Mouse (Mus musculus) urinary bladder, adult 2 months (tissue): ENCODE data around the gene Bckdhb. TPM values are rescaled to one million over a fixed set of nuclear protein-coding genes. Genes with fewer than 3 reads are reported as not detected.
"Not testable (repeated sequence)": the region's sequence is repeated elsewhere in the genome, so short reads cannot be mapped to it uniquely, and the experiment has no call there.

ENCODE experiments used
- DNase-seq: peaks from one replicate; pipeline ENCODE4 v3.0.0; 2022; ENCODE audit warnings: low spot score
- polyA plus RNA-seq: library from polyadenylated mRNA; depleted of rRNA; stranded (reverse); fragments of >200 nt; gene quantifications from 2 replicates; pipeline ENCODE4 v1.2.3, GENCODE M21; 2012

The Bckdhb gene
- polyA plus RNA-seq, 1 experiment = 51.1 TPM

DNA sequence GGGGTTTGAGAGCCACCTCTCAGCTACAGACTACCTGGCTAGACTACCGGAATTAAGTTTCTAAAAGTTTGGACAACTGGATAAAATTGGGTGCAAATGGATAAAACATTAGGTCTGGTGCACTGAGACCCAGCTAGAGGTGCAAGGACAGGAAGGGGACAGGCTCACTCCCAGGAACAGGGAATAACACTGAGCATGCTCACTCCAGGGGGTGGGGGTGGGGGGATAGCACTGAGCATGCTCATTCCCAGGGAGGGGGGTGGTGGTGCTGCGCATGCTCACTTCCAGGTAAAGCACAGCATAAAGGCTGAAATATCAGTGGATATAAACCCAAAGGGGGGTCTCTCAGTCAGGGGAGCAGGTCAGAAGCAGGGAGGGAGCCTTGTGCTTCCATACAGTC is 120.7 kb downstream of the Bckdhb start:
- no peak for DNase-seq

DNA sequence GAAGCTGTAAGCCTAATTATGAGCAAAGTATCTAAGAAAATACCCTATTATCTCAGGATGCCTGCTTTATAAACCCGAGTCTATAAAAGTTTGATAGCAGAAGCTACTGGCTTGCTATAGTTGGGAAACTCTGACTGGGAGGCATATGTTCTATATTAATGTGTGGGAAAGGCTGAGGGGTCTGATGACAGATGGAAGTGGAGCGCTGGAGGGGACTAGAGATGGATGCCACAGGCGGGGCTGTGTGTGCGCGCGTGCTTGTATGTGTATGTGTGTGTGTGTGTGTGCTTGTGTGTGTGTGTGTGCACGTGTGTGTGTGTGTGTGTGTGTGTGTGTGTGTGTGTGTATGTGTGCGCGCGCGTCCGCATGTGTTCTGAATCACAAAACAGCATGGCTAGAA is 121.4 kb downstream of the Bckdhb start:
- no peak for DNase-seq

DNA sequence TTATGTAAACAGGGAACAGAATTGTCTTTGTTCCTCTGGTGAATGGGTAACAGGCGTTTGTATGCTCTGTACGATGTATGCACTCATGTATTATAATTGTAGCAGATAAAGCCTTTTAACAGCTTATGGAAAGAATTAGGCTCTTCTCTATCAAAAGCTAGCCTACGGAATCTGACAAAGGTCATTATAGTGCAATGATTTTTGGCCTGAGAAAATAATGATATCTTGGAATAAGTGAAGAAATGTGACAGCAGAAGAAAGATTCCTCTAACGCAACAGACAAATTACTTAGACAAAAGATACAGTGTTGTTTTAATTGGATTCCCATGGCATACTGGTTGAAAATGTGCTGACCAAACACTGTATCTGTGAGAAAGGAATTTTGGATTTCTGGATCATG is 122.0 kb downstream of the Bckdhb start:
- no peak for DNase-seq

DNA sequence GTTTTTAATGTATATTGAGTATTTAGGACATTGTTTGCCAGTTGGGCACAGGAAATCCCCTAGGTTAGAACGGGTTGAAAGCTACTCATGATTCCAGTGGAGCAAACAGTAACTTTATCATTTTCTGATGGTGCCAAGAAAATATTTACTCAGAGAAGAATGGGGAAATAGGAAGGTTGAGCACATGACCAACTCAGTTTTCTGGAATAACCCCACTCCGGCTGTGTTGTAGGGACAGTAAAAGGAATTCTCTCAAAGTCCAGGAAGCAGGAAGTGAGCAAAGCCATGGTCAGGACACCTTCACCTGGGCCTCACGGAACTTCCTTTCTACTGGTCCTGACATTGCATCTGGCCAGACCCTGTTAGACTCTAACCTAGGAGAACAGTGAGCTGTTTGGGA is 122.5 kb downstream of the Bckdhb start:
- DNase-seq = no peak

DNA sequence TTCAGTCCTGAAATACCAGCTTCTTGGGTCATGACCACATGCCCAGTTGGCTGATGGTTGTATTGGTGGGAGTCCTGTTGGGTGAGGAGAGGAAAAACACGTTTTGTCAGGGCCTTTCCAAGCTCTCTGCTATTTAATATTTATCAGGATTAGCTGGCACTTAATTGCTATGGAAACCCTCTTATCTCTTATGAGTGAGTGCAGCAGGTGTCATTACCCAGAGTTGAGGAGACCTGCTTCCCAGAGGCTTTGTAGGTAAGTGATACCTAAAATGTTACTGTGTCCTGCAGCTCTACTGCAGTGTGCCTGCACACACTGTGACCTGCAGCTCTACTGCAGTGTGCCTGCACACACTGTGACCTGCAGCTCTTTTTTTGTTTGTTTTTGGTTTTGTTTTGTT is 124.2 kb downstream of the Bckdhb start:
- no peak for DNase-seq

DNA sequence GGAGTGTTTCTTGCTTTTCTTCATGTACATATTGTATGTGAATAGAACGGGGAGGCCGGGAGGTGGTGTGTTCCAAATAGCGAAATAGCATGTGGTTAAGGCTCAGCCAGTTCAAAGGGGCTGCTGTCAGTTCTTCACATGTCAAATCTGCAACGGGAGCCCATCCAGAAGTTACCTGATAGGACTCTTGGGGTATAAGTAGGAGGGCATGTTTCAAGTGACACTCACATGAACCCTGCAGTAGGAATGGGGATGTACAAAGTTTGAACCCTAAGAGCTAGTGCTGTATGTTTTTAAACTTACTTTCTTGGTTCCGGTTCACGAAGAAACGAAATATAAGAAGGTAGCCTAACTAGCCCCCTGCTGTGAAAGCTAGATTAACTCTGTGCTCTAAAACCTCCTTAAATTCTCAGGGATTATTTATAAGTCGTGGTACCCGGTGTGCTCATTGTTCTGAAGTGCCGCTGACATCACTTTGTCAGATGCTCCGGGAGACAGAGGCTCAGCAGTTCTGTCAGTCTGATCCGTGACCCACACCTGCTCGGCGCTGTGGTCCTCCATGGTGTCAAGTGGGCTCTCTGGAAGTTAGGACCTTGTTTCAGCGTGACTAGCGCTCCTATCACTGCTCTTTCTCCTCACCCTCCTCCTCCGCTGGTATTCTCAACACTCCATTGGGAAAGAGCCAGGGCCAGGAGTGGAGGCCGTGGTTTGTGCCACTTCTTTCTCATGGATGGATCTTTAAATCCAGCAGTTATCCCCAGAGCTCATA is 126.1 kb downstream of the Bckdhb start:
- no peak for DNase-seq

DNA sequence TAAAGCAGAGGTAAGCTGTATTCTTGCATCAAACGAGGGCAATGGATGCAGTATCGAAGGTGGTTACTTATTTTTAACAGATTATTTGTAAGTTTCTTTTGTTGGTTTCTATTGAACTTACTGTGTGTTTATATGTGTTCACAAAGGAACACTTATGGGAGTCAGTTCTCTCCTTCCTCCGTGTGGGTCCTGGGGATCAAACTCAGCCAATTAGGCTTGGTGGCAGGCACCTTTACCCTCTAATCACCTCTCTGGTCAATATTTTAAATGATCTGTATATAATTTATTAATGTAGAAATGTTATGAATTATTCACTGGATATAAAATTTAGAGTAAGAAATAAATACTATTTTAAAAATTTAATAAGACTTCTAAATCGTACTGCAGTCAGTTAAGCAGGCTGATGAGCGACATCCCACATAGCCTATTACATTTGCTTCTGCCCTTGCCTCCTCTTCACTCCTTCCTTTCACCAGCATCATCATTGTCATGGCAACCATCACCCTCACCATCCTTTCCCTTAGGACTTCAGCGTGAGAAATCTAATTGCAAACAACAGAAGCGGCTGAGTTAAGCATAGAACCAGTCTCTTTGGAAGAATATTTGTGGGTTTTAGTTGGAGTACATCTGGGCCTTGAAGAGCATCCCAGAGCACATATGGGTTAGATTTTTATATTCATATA is 130.3 kb downstream of the Bckdhb start:
- no peak for DNase-seq

DNA sequence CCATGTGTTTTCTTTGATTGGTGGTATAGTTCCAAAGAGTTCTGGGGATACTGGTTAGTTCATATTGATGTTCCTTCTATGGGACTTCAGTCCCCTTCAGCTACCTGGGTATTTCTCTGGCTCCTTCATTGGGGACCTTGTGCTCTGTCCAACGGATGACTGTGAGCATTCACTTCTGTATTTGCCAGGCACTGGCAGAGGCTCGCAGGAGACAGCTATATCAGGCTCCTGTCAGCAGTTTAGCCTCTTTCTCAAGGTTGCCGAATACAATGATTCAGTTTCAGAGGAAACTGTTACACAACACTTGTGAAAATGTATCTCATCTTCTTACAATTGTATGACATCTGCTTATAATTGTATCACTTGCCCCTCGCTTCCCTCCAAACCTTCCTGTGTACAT is 135.8 kb downstream of the Bckdhb start:
- not testable (repeated sequence) for DNase-seq

DNA sequence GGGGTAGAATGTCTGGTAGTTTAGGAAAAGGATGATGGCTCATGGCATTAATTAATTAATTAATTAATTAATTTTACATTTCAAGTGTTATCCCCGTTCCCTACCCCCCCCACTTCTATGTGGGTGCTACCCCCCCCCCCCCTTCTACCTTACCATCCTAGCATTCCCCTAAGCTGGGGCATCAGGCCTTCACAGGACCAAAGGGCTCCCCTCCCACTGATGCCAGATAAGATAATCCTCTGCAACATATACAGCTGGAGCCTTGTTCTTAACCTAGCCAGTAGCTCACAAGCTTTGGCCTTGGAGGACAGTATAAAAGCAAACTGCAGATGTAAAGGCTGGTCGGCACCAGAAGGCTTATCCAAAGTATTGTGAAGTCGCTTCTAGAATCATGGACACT is 138.7 kb downstream of the Bckdhb start:
- no peak for DNase-seq

DNA sequence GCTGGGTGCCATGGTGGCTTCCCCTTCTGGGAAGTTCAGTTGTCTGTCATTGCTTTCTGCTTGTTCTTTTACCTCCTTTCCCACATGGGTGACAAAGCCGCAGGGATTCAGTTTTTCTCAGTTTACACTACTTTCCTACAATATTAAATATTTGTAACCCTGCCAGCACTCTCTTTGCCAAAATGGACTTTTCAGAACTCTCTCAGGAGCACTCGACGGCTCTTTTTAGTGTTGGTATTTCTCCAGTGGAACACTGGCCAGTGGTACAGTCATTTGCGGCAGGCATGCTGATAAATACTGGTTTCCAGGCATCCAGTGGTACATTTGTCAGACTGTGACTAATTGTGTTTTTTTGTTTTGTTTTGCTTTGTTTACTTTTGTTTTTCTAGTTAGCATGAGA is 139.2 kb downstream of the Bckdhb start:
- DNase-seq = no peak

DNA sequence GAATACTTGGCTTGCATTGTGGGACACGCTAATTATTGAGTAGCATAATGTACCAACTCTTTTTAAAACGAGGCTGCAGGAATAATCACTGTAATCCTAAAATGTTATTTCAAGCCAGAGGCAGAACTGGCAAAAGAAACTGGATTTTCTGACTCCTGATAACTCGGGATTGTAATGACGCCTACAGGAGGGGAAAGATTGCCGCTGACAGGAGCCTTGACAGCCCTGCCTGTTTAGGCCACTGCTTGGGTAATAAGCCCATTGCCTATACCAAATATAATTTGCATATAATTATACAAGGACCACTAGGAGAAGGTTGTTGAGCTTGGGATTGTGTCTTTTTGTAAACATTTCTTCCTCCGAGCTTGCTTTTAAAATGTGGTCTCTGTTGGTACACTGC is 145.3 kb downstream of the Bckdhb start:
- no peak for DNase-seq

DNA sequence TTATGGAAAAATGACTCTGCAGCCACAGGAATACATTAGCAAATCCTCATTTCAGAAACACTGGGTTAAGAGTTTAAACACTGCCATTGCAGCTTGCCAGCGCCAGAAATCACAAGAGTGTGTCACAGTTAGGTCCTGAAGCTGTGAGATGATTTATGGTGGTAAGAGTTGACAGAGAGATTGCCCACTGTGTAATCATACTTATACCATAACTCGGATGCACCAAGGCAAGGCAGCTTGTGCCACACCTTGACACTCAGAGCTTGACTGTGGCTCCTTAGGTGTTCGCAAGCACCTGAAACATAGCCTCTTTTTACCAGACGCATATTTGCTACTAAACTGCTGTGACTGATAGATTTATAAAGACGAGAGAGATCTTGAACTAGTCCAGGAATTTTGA is 145.8 kb downstream of the Bckdhb start:
- DNase-seq = no peak

DNA sequence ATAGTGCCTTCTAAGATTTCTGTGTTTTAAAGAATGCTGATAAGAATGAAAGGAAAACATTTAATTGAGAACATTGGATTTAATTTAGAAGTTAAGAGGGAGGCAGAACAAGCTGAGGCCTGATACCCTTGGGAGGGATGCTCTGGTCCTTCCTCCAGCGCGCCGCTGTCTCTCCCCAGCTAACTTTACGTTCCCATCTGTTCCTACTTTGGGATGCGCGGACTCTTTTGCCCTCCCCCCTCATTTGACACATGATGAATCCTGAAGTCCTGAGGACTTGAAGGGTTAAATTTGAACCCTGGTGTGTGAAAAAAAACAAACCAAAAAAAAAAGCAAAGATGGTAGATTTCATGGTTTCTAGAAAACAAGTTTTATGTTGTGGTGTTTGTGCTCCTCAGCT is 147.6 kb downstream of the Bckdhb start:
- DNase-seq = no peak

DNA sequence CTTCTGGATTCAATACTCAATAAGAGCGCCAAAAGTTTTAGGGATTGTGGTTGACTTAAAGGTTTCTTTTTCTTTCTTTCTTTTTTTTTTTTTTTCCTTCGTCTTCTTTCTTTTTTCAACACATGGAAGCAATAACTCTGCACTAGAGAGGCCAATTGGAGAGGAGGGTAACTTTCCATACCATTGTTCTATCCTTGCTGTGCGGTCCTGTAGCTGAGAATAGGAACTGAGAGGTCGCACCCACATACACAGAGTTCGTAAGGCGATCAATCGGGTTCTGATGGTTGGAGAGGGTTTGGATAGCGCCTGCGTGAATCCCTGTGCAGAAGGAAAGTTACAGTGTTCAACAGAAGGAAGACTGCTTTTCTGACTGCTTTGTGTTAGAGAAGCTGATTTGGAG is 148.3 kb downstream of the Bckdhb start:
- DNase-seq = no peak

DNA sequence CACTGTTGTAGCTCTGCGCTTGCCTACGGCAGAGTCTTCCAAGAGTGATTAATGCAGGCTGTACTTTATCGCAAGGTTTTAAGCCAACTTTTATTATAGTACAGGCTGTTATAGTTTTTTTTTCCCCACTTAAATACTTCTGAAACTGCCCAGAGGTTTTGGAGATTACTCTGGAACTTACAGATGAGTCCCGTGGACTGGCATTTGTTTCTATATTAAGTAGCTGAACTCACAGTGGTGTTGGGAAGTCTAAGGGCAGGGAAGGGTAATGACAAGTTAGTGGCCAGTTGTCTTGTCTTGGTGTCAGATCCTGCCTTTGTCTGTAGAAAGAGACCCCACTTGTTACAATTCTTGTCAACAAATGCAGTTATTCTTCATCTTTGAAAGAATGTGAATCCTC is 158.6 kb downstream of the Bckdhb start:
- DNase-seq = no peak

DNA sequence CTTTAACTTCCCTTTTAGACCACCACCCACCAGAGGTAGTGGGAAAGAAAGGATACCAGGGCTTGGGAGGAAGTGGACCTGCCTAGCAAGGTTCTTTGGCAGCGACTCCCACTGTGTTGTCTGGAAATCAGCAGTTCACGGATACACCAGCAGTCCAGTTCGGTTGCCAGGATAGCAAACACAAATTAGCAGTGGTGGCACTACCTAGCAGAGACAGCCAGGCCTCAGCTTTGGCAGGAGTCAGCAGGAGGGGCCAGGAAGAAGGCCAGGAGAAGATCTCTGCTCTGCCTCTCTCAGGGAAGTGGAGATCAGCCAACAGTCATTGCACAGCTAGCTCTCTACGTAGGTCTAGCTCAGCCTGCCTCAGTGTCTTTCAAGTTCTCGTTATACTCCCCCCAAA is 159.7 kb downstream of the Bckdhb start:
- DNase-seq = no peak

DNA sequence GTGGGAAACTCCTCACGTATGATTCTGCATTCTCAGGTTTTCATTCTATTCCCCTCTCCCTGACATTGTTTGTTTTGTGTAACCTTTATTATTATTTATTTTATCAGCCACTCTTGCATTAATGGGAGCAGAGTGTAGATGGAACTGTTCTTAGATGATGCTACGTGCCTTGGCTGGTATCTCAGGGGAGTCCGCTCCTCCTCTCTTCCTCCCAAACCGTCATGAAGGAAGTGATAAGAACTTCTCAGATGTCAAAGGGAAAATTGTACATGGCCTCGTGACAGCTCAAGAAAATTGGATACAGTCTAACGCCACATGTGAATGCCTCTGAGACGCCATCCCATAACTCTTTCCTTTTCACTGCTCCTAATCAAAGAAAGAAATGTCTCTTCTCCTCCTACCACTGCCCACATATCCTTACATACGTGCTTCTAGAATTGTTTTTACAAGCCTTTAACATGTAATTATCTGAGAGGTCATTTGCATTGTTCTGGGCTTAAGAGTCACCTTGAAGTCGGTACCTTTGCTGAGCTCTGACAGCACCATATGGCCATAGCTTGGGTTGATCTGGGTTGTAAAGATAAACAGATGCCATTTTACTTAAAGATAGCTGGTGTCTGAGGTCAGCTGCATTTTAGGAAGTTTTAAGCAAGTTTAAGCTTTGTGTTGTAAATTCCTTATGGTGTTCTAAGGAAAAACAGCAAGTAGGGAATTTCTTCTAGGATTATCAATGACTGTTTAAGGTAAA is 165.5 kb downstream of the Bckdhb start:
- DNase-seq = no peak

DNA sequence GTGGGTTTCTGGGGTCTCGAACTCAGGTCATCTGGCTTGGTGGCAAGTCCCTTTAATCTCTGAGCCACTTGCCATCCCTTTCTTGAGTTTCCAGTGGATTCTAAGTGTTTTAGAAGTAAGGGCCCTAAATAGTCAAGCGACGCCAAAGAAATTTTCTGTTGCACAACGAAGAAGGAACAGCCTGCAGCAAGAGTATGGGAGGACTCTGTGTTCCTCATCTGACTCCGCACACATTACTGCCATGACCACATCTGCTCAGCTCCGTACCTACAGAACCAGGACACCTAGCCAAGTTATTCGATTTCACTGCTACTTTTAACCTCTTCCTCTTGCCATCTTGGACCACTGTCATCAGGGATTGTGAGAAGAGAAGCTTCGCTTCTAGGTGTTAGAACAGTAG is 168.0 kb downstream of the Bckdhb start:
- no peak for DNase-seq

DNA sequence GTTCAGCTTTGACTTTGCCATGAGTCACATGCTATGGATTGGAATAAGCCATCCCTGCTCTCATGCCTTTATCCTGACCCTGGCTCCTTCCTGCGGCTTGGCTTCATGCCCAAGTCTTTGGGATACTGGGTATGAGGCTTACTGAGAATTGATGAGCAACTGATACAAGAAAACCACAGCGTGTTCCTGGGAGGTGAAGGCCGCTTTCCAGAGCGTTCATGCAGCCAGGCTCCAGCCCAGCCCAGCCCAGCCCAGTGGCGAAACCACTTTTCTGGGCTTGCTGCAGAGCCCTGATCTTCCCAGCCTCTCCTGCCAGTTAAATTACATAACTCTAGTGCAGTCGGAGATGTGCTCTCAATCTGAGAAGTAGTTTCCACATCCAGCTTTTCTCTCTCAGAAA is 169.2 kb downstream of the Bckdhb start:
- no peak for DNase-seq

DNA sequence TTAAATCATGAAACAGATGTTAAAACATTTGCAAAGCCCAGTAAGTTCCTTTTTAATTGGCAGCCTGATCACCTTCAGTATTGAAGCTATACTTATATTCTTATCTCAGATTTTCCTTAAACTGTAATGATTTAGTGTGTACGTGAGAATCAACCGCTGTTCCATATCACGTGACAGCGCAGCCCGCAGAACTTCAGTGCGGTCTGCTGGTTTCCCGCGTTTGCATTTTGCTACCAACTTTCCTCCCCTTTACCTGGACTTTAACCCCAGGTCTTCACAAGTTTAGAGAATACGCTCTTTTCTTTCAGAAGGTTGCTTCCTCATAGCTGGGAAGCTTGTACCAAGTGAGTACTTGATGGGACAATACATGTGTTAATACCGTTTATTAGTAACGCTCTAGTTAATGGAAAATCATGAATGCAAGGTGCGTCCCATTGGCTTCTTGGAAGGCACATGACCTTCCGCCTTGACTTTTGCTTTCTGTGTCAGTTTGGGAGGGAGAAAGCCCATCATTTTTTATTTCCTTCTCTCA is 171.6 kb downstream of the Bckdhb start:
- no peak for DNase-seq

DNA sequence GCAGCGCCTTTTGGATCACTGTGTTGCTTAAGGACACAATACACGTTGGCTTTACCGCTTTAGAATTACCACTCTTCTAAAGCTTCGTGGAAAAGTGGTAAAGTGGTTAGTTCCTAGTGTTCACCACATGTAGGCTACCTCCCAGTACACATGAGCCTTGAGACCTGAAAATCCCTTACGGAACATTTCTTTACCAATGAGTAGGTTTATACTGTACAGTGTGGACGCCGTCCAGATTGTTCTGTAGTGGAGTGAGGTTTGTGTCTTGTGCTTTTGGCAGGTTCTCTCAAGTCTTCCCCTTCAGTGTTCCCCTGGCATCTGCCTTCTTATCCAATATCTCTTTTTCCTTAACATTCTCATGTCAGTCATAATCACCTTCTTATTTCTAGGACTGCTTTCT is 178.4 kb downstream of the Bckdhb start:
- DNase-seq = no peak

DNA sequence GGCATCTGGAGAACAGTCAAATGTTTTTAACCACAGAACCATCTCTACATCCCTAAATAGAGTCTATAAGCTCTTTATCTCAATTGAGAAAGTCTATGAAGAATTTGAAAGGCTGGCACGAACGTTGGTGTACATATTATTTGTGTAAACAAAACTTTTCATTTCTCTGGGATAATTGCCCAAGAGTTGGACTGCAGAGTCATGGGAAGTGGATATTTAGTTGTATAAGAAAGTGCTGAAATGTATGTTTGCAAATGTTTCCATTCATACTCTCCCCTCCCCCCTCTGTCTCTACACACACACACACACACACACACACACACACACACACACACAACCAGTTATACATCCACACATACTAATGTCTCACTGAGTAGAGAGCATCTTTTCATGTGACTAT is 181.5 kb downstream of the Bckdhb start:
- no peak for DNase-seq
